Mouse (Mus musculus): Measurements from ENCODE around the gene Parvg.

- TF ChIP-seq CTCF (IDR thresholded peaks at IDR 0.05; ENCODE audit: insufficient read depth, low read length) (no peak), POLR2A (IDR thresholded peaks at IDR 0.05; ENCODE audit: borderline replicate concordance, extremely low read depth, low read depth, low read length) (no peak)
Observed at GRCm38 (mm10) chr15:84378734-84379133, 54.9 kb downstream of the Parvg start.

All from lung, adult 2 months (tissue).